Mouse (Mus musculus) fibroblast of lung, adult 2 months (primary cell): Measurements from ENCODE around the gene Wscd2.

Experiments used
- DNase-seq: peaks from one replicate; pipeline ENCODE4 v3.0.0-alpha.2; 2011; ENCODE audit warnings: low read depth

Wscd2 gene

GRCm38 (mm10) chr5:113539858-113540257 is 49.7 kb downstream of the Wscd2 start:
- no peak for DNase-seq

- DNase-seq, result no peak
These were observed 51.1 kb downstream of the Wscd2 start for GRCm38 (mm10) chr5:113541196-113541595.

GRCm38 (mm10) chr5:113542885-113543476 is 52.8 kb downstream of the Wscd2 start:
- no peak for DNase-seq

- DNase-seq, result no peak
These were observed 58.0 kb downstream of the Wscd2 start for GRCm38 (mm10) chr5:113547949-113548700.

- no peak for DNase-seq
These were observed 60.1 kb downstream of the Wscd2 start for GRCm38 (mm10) chr5:113550249-113550648.

- DNase-seq, result no peak
These were observed 60.6 kb downstream of the Wscd2 start for GRCm38 (mm10) chr5:113550759-113551158.

GRCm38 (mm10) chr5:113553402-113553897 is 63.3 kb downstream of the Wscd2 start:
- DNase-seq, result no peak

- no peak for DNase-seq
These were observed 64.0 kb downstream of the Wscd2 start for GRCm38 (mm10) chr5:113554095-113554494.

GRCm38 (mm10) chr5:113554571-113554970 is 64.4 kb downstream of the Wscd2 start:
- DNase-seq, result no peak

GRCm38 (mm10) chr5:113555684-113556083 is 65.6 kb downstream of the Wscd2 start:
- DNase-seq, result no peak

- DNase-seq, result no peak
These were observed 67.9 kb downstream of the Wscd2 start for GRCm38 (mm10) chr5:113558065-113558464.

- no peak for DNase-seq
These were observed 69.5 kb downstream of the Wscd2 start for GRCm38 (mm10) chr5:113559627-113560026.

- DNase-seq, result no peak
These were observed 74.3 kb downstream of the Wscd2 start for GRCm38 (mm10) chr5:113564463-113564862.

- no peak for DNase-seq
These were observed 75.1 kb downstream of the Wscd2 start for GRCm38 (mm10) chr5:113565101-113565854.

- DNase-seq, result no peak
These were observed 75.7 kb downstream of the Wscd2 start for GRCm38 (mm10) chr5:113565858-113566257.

GRCm38 (mm10) chr5:113570056-113570717 is 80.1 kb downstream of the Wscd2 start:
- peak; percentile 62 for DNase-seq

- DNase-seq, result no peak
These were observed 87.4 kb downstream of the Wscd2 start for GRCm38 (mm10) chr5:113577555-113577954.

- DNase-seq, result no peak
These were observed 88.3 kb downstream of the Wscd2 start for GRCm38 (mm10) chr5:113578428-113578827.

GRCm38 (mm10) chr5:113579128-113579527 is 89.0 kb downstream of the Wscd2 start:
- DNase-seq, result no peak

- DNase-seq, result no peak
These were observed 90.1 kb downstream of the Wscd2 start for GRCm38 (mm10) chr5:113580248-113580647.

GRCm38 (mm10) chr5:113580801-113581200 is 90.7 kb downstream of the Wscd2 start:
- DNase-seq, result no peak
